Mouse (Mus musculus) hindbrain, embryonic 13.5 days (tissue): ENCODE data around the gene Magi3. TPM values are rescaled to one million over a fixed set of nuclear protein-coding genes. Genes with fewer than 3 reads are reported as not detected.
A peak's percentile ranks its signal among the peaks of the same experiment; 100 is the strongest.

Experiments used
- ATAC-seq: fragments of 200-750 bp; cut with Nextera tagmentation; 2 replicates; pipeline ENCODE4 v1.8.0; 2017; ENCODE audit warnings: moderate TSS enrichment; ENCODE audit not compliant: low FRiP score
- H3K27ac ChIP-seq: fragments of 300-500 bp; sonication (generic); 2 replicates; pipeline ENCODE4 v1.5.1; 2015; ENCODE audit warnings: inconsistent platforms, mild to moderate bottlenecking, moderate library complexity
- H3K27me3 ChIP-seq: fragments of 300-500 bp; sonication (generic); 2 replicates; pipeline ENCODE4 v1.6.1; 2015; ENCODE audit warnings: mild to moderate bottlenecking, inconsistent platforms
- H3K36me3 ChIP-seq: fragments of 300-500 bp; sonication (generic); 2 replicates; pipeline ENCODE4 v1.6.1; 2015; ENCODE audit warnings: mild to moderate bottlenecking, inconsistent platforms
- H3K4me1 ChIP-seq: fragments of 300-500 bp; sonication (generic); replicated peaks from 2 replicates; pipeline ENCODE4 v1.6.1; 2015; ENCODE audit warnings: inconsistent platforms
- H3K4me2 ChIP-seq: fragments of 300-500 bp; sonication (generic); 2 replicates; pipeline ENCODE4 v1.6.1; 2015; ENCODE audit warnings: inconsistent platforms, mild to moderate bottlenecking, moderate library complexity
- H3K4me3 ChIP-seq: fragments of 300-500 bp; sonication (generic); 2 replicates; pipeline ENCODE4 v1.5.1; 2015; ENCODE audit warnings: mild to moderate bottlenecking, inconsistent platforms
- H3K9ac ChIP-seq: fragments of 300-500 bp; sonication (generic); 2 replicates; pipeline ENCODE4 v1.6.1; 2015; ENCODE audit warnings: mild to moderate bottlenecking, inconsistent platforms
- H3K9me3 ChIP-seq: fragments of 300-500 bp; sonication (generic); 2 replicates; pipeline ENCODE4 v1.6.1; 2016; ENCODE audit warnings: inconsistent platforms
- WGBS: fragments of 180-500 bp; shearing (Covaris S2); methylation state at CpG from one replicate; pipeline ENCODE4 v1.1.7; 2015; 5-methylcytosine and 5-hydroxymethylcytosine counted together
- polyA plus RNA-seq: library from polyadenylated mRNA; unstranded; fragments of >200 nt; fragmentation: Nextera tagmentation; extraction: Ambion mirVana; gene quantifications from 2 replicates; pipeline ENCODE4 v1.2.1, GENCODE M21; 2015

Gene Magi3
- polyA plus RNA-seq, result 6.2 TPM in 2 replicates

DNA sequence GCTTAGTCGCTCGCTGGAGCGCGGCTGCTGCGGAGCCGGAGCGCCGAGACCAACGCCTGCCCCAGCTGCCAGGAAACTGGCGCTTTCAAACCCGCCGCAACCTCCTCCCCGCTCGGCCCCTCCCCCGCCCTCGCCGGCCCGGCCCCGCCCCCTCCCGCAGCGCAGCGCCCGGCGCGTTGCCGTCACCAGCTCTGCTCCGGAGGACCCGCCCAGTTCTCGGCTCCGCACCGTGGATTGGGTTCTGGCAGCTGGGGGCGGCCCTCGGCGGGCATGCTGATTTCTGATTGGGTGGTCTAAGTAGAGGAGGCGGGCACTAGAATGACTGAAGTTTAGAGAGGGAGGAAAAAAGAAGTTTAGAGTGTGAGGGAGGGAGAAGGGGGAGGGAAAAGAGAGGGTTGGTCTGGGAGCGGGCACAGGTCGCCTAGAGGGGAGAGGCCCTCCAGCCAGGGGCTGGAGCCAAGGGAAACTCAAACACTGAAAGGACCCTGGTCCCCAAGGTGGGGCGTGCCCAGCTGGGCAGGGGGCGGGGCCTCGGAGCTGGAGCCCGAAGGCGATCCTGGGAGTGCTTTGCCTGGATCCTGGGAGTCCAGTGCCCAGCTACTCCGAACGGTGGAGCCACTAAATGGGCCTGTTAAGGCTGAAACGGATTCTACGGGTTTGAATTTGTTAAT, at the start of gene Magi3:
Gene Magi3 (minus strand): TSS at position 80 of the 671 bp plus-strand sequence.
- Histone ChIP-seq H3K27me3 (no peaks in the 10 kb centered on the region), H3K27ac (peak within 1 kb of the TSS; percentile 96), H3K4me2 (peak within 1 kb of the TSS; percentile 80), H3K9me3 (no peaks in the 10 kb centered on the region), H3K36me3 (no peaks in the 10 kb centered on the region), H3K9ac (peak within 1 kb of the TSS; percentile 90), H3K4me3 (peak within 1 kb of the TSS; percentile 85), H3K4me1 (peaks cover 25% of the 10 kb centered on the region)
- ATAC-seq, result peak; percentile 99
- under 1% methylated on average over 42 of the region's 46 CpGs for WGBS

DNA sequence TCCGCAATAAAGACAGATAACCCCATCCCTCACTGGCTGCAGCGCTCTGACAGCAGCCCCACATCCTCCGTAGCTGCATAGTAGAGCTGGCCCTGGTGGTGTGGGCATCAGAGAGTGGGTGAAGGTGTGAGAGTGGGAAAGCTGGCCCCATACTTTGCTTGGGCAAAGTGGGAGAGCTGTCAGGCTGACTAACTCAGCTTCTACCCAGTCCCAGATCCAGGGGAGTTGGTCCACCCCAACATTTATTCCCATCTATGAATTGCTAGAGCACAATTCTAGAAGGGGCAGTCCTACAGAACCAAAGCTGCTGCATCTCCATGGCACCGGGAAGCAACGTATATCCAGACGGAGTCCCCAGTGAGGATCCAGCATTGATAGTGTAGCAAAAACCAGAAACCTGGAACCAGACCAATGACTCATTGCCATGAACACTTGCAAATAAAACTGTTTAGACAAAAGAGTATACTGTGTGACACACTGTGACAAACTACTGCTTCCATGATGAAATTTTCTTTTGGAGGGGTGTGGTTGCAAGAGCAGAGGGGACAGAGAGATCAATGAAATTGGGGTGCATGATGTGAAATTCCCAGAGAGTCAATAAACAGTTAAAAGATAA, 44.5 kb upstream of the Magi3 start:
- Histone ChIP-seq H3K36me3 (no peaks in the 10 kb centered on the region), H3K4me1 (0 out of 2 replicates have a peak, but pooled peaks cover 6% of the 10 kb centered on the region), H3K9me3 (no peaks in the 10 kb centered on the region), H3K27ac (no peak overlapping the region), H3K9ac (no peak overlapping the region), H3K27me3 (no peaks in the 10 kb centered on the region), H3K4me3 (no peak overlapping the region), H3K4me2 (no peak overlapping the region)
- ATAC-seq, result no peak
- WGBS, result 92% methylated on average over 6 of the region's 6 CpGs

DNA sequence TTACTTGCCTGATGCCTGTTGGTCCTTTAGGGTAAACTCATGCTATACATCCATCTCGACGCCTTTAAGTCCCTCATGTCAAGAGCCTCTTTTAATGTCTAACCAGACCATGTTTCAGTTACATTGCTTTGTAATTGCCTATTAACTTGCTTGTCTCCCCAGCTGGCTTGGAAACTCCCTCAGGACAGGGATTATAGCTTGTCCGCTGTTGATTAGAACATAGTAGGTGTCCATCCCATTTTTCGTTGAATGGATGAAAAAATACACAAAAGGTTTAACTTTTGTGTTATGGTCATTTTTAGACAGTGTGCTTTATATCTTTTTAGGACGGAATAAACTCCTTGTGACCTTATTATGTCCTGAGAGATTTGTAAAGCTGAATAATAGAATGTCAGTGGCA, 40.0 kb upstream of the Magi3 start:
- Histone ChIP-seq H3K27ac (no peak overlapping the region), H3K36me3 (no peaks in the 10 kb centered on the region), H3K9ac (no peak overlapping the region), H3K4me1 (0 out of 2 replicates have a peak, but pooled peaks cover 6% of the 10 kb centered on the region), H3K4me2 (no peak overlapping the region), H3K4me3 (no peak overlapping the region), H3K9me3 (no peaks in the 10 kb centered on the region), H3K27me3 (no peaks in the 10 kb centered on the region)
- no peak for ATAC-seq
- 59% methylated on average over 5 of the region's 5 CpGs for WGBS

DNA sequence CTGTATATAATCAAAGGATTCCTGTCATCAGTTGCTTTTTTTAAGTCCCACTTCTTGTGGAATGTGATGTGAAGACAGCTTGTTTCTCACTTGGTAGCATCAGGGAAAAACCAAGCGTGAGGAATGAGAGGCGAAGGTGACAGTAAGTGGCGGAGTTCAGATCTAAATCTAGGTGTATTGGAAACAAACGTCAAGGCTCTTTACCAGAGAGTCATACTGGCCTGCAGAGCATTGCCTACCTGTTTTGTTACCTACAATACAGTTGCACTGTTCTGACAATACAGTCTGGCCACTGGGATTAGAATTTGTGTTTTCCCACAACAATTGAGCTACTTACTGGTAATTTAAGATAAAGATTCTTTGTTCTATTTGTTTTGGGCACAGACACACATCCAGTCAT, 39.0 kb upstream of the Magi3 start:
- WGBS, result 92% methylated on average over 4 of the region's 4 CpGs
- Histone ChIP-seq H3K27ac (no peak overlapping the region), H3K36me3 (no peaks in the 10 kb centered on the region), H3K9me3 (no peaks in the 10 kb centered on the region), H3K4me1 (0 out of 2 replicates have a peak, but pooled peaks cover 6% of the 10 kb centered on the region), H3K4me2 (no peak overlapping the region), H3K27me3 (no peaks in the 10 kb centered on the region), H3K4me3 (no peak overlapping the region), H3K9ac (no peak overlapping the region)
- no peak for ATAC-seq

DNA sequence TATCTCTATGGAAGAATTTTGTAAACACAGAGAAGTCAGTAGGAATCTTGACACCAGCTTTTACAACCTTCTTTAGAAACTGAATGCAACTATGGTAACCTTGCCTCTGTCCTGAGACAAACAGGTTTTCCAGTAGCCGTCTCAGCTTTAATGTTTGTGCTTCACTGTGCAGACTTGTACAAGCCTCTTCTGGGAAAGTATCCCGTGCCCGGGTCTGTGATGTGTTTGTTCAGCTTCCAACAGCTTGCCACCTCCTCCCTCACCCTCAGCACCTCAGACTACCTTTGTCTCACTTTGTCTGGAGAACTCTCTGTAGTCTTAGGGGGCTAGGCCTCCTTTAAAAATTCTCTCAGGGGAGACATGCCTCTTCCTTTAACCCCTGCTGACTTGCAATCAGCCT, 36.9 kb upstream of the Magi3 start:
- H3K9me3 ChIP-seq, result no peaks in the 10 kb centered on the region
- no peaks in the 10 kb centered on the region for H3K27me3 ChIP-seq
- ATAC-seq, result no peak
- H3K27ac ChIP-seq, result no peak overlapping the region
- H3K4me2 ChIP-seq, result no peak overlapping the region
- 0 out of 2 replicates have a peak, but pooled peaks cover 6% of the 10 kb centered on the region for H3K4me1 ChIP-seq
- 72% methylated on average over 3 of the region's 3 CpGs for WGBS
- no peaks in the 10 kb centered on the region for H3K36me3 ChIP-seq
- no peak overlapping the region for H3K4me3 ChIP-seq
- H3K9ac ChIP-seq, result no peak overlapping the region

DNA sequence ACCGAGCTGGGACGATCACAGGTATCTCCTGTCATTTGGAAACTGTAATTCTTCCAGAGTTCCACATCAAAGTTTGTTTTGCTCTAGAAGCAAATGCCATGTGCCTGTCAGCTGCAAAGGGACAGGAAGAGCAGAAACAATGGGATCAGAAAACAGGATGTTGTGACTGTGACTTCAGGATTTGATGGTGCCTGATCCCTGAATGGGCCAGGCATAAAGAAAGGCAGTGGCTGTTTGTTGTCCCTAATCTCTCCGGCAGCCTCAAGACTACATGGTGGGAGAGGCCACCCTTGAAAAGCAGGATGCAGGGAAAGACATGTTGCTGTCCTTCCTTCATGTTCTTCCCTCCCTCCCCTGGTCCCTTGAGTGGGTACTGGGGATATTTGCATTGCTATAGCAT, 33.6 kb upstream of the Magi3 start:
- no peak for ATAC-seq
- Histone ChIP-seq H3K4me1 (no peaks in the 10 kb centered on the region), H3K9me3 (no peaks in the 10 kb centered on the region), H3K9ac (no peak overlapping the region), H3K4me2 (no peak overlapping the region), H3K4me3 (no peak overlapping the region), H3K27me3 (no peaks in the 10 kb centered on the region), H3K27ac (no peak overlapping the region), H3K36me3 (no peaks in the 10 kb centered on the region)
- WGBS, result 60% methylated on average over 3 of the region's 3 CpGs

DNA sequence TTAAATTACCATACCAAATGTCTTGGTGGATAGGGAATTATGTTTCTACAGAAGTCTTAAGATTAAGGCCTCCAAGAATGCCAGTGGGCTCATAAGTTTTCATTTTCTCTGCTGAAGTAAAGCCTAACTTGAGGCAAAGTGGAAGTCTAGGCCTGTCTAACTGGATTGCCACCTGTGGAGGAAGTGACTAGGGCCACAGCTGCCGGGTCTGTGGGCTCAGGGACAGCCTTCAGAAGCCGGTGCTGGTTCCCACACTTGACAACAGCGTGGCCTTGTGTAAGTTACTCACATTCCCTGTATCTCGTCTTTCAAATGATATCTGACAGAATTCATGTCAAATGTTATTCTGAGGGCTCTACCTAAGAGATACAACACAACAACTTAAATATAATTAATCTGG, 27.7 kb upstream of the Magi3 start:
- H3K27ac ChIP-seq, result no peak overlapping the region
- H3K4me1 ChIP-seq, result no peaks in the 10 kb centered on the region
- no peak overlapping the region for H3K4me2 ChIP-seq
- H3K27me3 ChIP-seq, result no peaks in the 10 kb centered on the region
- H3K9ac ChIP-seq, result no peak overlapping the region
- no peak for ATAC-seq
- WGBS, result 78% methylated on average over 4 of the region's 4 CpGs
- no peaks in the 10 kb centered on the region for H3K9me3 ChIP-seq
- no peaks in the 10 kb centered on the region for H3K36me3 ChIP-seq
- H3K4me3 ChIP-seq, result no peak overlapping the region

DNA sequence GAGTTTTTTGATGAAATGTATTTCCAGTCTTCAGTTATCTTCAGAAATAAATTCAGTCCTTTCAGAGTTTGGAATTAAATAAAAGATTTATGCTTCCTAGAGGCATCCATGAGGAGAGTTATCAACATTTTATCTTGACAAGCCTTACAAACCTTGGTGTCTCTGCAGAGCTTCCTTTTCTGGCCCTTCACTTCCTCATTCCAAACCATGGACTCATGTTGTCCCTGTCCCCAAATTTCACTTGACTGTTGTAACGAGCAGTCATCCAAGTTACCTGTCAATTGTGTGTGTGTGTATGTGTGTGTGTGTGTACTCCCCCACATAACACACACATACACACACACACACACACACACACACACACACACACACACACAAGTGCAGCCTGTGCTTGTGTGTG, 26.9 kb upstream of the Magi3 start:
- no peak for ATAC-seq
- H3K36me3 ChIP-seq, result no peaks in the 10 kb centered on the region

DNA sequence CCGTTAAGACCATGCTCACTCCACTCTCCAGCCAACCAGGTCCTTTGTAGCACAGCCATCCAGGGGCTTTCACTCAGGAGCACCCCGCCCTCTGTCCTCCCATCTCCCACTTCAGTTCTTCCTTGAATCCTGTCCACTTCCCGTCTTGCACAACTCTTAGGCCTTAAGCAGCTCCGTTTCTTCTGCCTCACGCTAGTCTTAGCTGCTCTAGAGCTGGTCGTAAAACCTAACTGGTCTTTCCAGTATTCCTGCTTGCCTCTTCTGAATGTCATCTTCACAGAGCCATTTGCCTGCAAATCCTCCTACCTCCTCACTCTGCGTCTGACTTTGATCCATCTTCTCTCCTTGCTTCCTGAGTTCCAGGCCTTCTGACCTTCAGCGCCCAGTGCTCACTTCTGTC, 24.2 kb upstream of the Magi3 start:
- ATAC-seq, result no peak
- 91% methylated on average over 8 of the region's 8 CpGs for WGBS

More for the DNA sequence above, 26.9 kb upstream of the Magi3 start:
- no peaks in the 10 kb centered on the region for H3K4me1 ChIP-seq
- H3K27me3 ChIP-seq, result no peaks in the 10 kb centered on the region
- H3K9ac ChIP-seq, result no peak overlapping the region
- H3K27ac ChIP-seq, result no peak overlapping the region
- no peak overlapping the region for H3K4me3 ChIP-seq
- no peaks in the 10 kb centered on the region for H3K9me3 ChIP-seq
- 71% methylated on average over 1 of the region's 1 CpGs for WGBS
- H3K4me2 ChIP-seq, result no peak overlapping the region

DNA sequence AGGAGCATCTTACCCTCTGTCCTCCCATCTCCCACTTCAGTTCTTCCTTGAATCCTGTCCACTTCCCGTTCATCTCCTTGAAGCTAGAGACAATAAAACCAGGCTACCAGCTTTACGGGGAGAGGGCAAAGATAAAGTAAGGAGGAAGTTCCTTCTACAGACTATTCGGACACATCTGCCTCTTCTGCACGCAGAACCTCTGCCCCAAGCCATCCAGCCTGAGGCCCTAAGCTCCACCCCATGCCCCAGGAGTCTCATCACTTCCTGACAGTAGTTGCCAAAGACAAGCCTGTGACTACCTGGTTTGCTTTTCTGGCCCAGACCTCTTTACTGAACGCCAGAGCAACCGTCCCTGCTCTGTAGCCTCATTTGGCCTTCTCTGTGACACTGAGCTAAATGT, 23.8 kb upstream of the Magi3 start:
- no peak overlapping the region for H3K27ac ChIP-seq
- no peak overlapping the region for H3K4me3 ChIP-seq
- H3K27me3 ChIP-seq, result no peaks in the 10 kb centered on the region
- H3K4me2 ChIP-seq, result no peak overlapping the region
- no peaks in the 10 kb centered on the region for H3K36me3 ChIP-seq
- H3K9ac ChIP-seq, result no peak overlapping the region
- H3K9me3 ChIP-seq, result no peaks in the 10 kb centered on the region
- ATAC-seq, result no peak
- WGBS, result 93% methylated on average over 6 of the region's 6 CpGs
- no peaks in the 10 kb centered on the region for H3K4me1 ChIP-seq

More for the DNA sequence above, 24.2 kb upstream of the Magi3 start:
- H3K9ac ChIP-seq, result no peak overlapping the region
- no peaks in the 10 kb centered on the region for H3K9me3 ChIP-seq
- H3K4me2 ChIP-seq, result no peak overlapping the region
- no peak overlapping the region for H3K27ac ChIP-seq
- H3K27me3 ChIP-seq, result no peaks in the 10 kb centered on the region
- no peaks in the 10 kb centered on the region for H3K36me3 ChIP-seq
- H3K4me1 ChIP-seq, result no peaks in the 10 kb centered on the region
- H3K4me3 ChIP-seq, result no peak overlapping the region

DNA sequence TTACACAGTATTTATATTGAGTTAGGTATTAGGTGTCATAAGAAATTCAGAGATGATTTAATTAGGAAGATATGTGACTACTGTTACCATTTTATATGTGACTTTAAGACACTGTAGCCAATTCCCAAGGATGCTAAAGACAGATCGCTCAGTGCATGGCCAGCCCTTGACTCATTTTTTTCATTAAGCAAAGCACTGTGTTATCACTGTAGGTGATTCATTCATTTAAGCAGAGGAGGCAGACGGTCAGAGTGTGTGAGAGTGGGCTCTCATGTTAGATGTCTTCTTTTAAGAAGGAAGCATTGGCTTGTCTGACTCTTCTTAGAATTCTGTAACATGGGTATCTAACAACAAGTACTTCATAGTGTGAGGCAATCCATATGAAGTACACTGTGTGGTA, 19.6 kb upstream of the Magi3 start:
- 86% methylated on average over 2 of the region's 2 CpGs for WGBS
- Histone ChIP-seq H3K4me2 (no peak overlapping the region), H3K27ac (no peak overlapping the region), H3K9me3 (no peaks in the 10 kb centered on the region), H3K27me3 (no peaks in the 10 kb centered on the region), H3K9ac (no peak overlapping the region), H3K4me3 (no peak overlapping the region), H3K36me3 (no peaks in the 10 kb centered on the region), H3K4me1 (peaks cover 14% of the 10 kb centered on the region; the same call in 1 of the 2 replicates)
- no peak for ATAC-seq

DNA sequence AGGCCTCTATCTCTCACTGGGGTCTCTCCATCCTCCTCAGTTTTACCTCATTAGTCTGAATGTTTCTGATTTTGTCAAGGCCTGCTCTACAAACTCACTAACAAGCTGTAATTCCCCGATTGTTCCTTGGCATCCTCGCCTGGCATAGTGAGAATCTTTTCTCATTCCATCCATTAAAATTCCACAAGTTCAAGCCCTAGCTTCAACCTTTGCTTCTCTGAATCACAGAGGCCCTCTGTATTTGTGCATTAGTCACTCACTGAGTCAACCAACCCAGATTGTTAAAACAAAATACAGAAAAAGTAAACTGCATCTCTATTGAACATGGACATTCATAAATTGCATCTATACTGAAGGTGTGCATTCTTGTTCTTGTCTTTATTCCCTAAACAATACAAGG, 19.2 kb upstream of the Magi3 start:
- H3K27ac ChIP-seq, result no peak overlapping the region
- H3K4me2 ChIP-seq, result no peak overlapping the region
- H3K9me3 ChIP-seq, result no peaks in the 10 kb centered on the region
- peaks cover 14% of the 10 kb centered on the region; the same call in 1 of the 2 replicates for H3K4me1 ChIP-seq
- no peak for ATAC-seq
- no peak overlapping the region for H3K9ac ChIP-seq
- H3K27me3 ChIP-seq, result no peaks in the 10 kb centered on the region
- no peak overlapping the region for H3K4me3 ChIP-seq
- H3K36me3 ChIP-seq, result no peaks in the 10 kb centered on the region
- WGBS, result 85% methylated on average over 2 of the region's 2 CpGs
